Mouse (Mus musculus): Measurements from ENCODE around the gene Reep3.

The Reep3 gene

DNA sequence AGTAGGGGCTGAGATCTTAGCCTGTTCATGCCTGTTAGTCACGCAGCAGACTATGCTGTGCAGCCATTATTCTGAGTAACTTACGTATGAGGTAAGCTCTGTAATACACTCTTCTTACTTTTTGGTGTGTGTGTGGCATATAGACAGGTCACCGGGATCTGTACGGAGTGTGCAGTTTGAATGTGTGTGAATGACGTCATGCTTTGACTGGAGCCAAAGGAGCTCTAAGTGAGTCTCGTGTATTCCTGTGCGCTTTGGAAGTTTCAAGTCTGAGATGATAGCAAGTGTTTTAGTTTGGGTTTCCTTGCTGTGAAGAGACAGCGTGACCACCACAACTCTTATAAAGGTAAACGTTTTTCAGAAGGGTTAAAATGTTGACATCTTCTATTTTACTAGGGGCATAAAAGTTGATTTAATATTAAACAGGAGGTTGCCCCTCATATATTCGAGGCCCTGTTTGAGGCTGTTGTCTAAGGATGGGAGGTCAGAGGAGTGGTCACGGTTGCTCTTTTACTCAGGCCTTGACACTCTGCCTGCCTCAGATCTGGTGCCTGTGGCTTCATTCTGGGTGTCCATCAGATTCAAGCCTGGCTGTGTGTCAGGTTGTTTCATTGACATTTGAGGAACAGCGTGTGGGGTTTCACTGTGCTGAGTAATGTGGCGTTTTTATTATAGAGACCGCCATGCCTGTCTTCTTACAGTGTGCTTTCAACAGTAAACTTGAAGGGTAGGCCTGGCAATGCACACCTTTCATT lies 14.5 kb upstream of the Reep3 start:
- DNase-seq (ENCODE audit: low read depth, low spot score), result peak; percentile 66

DNA sequence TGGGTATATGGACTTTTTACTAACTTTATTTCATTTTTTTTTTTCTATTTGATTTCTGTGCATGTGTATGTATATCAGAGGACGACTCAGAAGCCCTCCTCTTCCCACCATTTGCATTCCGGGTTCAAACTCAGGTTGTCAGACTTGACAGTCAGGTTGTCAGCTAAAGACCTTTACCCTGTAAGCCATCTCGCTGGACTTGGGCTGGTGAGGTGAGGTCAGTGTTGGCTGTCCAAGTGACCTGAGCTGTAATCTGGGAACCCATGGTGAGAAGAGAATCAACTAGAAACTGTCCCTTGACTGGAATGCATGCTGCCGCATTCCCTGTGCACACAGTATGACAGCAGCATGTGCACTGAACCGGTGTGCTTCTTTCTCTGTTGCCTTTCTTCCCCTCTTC lies 12.9 kb upstream of the Reep3 start:
- no peak for DNase-seq (ENCODE audit: low read depth, low spot score)

DNA sequence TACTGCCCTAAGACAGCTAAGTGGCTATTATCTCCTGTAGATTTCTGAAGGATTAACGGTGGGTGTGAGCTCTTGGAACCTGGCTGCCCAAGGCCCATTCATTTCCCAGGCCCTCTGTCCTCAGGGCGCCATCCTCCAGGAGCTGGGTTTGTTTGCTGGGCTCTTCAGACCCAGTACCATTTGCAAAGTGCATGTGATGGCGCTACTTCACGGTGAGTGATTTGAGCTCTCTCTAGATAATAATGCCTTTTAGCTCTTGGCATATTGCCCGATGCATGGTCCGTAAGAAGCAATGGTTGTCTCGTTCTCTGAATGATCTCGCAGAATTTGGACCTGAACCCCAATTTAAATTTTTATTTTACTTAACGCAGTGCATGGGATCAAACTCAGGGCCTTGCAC lies 11.4 kb upstream of the Reep3 start:
- DNase-seq (ENCODE audit: low read depth, low spot score), result no peak

DNA sequence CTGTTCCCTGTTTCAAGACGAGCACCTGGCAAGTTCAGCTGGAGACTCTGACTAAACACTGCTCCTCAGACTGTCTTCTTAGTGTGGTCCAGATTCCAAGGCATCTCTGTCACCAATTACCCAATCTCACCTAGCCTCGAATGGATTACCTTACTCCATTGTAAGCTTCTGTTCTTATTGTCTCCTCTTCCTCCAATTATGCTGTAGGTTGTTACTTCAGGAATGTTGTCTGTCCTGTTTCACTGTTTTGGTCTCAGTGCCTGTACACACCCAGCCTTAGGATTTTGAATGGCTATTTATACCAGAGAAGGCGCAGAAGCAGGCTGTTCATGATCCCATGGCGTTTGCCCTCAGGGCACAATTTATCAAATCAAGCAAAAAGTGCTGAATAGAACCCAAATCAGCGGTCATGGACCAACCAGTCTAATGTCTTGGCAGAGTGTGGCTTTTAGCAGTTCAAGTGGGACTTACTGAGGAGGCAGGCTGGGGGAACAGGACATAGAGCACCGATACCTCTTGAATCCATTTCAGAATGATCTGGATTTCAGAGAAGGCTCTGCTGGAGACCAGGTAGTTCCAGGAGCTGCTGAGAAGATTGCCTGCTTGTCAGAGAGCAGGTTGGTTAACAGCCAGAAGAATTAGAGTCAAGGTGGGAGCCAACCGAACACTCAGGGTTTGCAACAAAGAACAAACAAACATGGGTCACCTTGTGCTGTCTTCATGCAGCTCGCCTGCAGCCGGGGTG lies 10.4 kb upstream of the Reep3 start:
- DNase-seq (ENCODE audit: low read depth, low spot score), result peak; percentile 43

DNA sequence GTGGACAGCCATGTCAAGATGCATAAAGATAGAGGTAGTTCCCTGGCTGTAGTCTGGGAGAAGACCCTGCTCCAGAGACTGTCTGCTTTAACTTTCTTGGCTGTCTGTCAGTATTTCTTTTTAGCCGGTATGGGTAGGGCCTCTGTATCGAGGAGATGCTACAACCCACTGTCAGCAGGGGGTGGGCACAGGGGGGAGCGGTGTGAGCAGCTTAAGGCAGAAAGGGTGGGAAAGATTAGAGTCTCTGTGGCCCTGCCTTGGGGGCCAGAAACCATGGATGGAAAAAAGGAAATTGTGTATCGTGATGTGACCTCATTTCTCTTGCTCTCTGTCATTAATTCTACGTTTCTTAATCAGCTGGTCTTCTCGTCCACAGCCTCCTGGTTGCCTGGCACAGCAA lies 9.7 kb upstream of the Reep3 start:
- DNase-seq (ENCODE audit: low read depth, low spot score), result no peak

DNA sequence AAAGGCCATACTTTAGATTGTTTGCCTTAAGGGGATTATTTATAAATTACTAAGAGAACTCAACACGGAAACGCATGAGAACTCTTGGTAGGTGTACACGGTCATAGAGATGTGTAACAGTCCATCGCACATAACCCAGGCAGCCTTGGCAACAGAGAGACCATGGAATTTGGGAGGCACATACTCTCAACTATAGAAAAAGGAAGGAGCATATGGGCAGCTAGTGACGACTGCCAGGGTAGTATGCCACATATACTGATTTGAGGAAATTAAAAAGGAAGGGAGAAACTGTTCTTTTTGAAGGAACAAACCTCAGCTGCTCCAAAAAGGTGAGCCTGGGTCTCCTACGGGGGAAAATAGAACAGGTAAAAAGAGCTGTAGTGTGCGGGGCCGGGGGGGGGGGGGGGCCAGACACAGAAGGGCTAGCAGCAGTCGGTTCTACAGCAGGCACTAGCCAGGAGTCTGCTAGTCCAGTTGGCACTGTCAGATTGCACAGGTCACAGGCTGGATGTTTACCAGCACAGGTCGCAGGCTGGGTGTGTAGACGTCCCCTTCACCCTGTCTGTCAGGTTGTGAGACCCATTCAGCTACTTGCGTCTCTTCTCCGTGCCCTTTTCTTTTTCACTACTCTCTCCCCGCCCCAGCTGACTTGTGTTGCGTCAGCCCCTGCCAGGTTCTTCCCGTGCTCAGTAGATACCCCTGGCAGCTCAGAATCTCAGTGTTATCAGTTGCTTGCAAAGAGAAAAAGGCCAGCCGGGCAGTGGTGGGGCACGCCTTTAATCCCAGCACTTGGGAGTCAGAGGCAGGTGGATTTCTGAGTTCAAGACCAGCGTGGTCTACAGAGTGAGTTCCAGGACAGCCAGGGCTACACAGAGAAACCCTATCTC lies 8.8 kb upstream of the Reep3 start:
- peak; percentile 91 for DNase-seq (ENCODE audit: low read depth, low spot score)

DNA sequence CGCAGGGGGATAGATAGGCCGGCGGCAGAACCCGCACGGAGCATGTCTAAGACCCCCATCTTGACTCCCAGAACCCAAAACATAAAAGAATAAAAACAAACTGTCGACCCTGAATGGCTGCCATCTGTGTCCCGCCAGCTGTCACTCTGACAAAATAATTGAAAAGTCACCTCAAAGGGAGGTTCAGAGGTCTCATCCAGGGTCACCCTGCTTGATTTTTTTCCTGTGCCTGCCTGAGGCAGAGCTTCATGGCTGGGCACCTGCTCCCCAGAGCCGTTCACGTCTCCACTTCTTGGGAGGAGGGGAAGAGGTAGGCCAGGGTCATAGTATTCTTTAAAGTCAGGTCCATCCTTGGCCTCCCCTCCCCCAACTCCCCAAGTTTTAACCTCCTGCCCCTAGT lies 7.8 kb upstream of the Reep3 start:
- no peak for DNase-seq (ENCODE audit: low read depth, low spot score)

DNA sequence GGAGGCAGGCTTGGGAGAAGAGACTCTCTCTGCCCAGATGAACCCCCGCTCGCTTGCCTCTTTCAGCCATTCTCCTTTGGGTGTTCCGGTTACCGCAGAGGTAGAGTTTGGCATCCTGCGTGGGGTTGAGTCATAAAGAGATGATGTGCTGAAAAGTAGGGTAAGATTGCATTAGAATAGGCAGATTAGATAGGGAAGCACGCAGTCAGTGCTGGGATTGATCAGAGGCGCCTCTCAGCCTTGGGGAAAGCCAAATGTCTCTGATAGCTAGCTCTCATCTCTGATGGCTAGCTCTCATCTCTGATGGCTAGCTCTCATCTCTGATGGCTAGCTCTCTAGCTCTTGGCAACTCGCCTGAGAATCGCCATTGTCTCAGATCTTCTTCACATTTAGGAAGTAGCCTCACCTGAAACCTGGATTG lies 4.1 kb upstream of the Reep3 start:
- DNase-seq (ENCODE audit: low read depth, low spot score), result peak; percentile 88

DNA sequence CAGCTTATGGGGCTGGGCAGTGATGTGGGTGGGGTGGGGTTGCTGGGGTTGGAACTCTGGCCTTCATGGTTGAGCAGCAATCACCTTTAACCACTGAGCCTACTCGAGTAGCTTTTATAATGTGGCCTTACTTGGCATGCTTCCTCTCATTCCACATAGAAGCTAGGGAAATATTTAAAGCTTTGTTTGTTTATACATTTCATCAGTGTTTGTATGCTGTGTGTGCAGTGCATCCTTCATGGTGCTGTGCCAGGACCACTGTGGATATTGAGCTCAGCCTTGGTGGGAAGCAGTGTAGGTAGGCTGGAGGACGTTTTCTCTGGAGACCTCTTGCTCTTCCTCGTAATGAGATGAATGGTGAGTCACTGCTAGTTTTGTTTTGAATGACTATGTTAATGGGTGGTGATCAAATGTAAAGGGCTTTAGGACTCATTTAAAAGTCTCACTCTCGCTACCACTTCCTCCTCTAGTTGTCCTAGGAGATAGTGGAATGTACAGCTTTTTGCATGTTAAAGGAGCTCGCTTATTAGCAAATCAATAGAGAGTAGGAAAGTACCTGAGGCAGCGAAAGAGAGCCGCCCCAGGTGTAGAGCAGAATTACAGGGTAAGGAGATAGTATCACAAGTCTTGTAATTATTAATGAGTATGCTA lies 3.4 kb upstream of the Reep3 start:
- DNase-seq (ENCODE audit: low read depth, low spot score), result peak; percentile 59

DNA sequence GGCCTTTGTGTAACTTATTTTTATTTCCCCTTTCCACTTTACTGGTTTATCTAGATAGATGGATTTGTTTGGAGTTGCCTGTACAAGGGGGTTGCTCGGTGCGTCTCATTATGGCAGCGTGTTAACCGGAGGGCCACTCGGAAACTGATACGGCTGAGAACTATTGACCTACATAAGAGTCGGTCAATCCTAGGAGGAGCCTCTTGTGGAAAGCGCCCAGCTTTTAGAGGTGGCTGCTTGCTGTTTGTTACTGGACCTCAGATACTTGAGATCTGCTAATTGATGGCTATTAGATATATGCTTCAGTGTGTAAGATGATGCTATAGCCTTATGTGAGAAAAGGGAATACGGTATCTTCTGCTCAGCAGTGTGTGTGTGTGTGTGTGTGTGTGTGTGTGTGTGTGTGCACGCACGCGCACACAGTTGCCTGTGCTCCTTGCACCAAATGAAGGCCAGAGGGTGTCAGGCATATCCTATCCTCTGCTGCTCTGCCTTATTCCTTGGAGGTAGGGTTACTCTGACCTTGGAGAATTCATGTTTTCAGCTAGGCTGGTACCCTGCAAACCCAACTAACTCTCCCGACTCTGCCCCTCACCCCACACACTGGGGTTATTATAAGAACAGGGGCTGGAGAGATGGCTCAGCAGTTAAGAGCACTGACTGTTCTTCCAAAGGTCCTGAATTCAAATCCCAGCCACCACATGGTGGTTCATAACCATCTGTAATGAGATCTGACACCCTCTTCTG lies 2.6 kb upstream of the Reep3 start:
- peak; percentile 49 for DNase-seq (ENCODE audit: low read depth, low spot score)

DNA sequence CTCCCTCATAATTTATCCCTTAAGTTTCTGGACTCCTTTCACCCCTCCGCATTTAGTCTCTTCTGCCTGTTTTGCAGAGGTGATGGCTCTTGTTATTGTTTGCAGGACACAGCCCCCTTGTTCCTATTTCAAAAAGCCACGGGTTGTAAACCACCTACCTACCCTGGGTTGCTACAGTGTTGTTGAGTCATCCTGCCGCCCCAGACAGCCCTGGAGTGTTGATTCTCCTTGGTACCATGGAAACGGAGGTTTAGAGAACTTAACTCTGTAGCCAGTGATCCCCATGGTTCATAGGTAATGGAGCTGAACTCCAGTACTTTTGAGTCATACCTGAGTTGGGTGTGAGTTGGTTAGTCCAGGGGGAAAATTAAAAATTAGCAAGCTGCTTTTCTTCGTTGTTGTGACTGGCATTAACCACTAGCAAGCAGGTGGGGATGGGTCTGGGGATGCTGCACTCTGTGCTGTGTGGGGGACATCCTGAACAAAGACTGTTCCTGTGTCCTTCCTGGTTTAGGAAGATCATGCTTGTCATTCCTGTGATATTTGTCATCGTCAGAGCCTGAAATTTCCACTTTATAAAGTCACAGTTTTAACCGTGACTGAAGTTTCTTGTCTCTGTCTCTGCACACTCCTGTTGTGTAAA lies 1.8 kb upstream of the Reep3 start:
- DNase-seq (ENCODE audit: low read depth, low spot score), result peak; percentile 82

DNA sequence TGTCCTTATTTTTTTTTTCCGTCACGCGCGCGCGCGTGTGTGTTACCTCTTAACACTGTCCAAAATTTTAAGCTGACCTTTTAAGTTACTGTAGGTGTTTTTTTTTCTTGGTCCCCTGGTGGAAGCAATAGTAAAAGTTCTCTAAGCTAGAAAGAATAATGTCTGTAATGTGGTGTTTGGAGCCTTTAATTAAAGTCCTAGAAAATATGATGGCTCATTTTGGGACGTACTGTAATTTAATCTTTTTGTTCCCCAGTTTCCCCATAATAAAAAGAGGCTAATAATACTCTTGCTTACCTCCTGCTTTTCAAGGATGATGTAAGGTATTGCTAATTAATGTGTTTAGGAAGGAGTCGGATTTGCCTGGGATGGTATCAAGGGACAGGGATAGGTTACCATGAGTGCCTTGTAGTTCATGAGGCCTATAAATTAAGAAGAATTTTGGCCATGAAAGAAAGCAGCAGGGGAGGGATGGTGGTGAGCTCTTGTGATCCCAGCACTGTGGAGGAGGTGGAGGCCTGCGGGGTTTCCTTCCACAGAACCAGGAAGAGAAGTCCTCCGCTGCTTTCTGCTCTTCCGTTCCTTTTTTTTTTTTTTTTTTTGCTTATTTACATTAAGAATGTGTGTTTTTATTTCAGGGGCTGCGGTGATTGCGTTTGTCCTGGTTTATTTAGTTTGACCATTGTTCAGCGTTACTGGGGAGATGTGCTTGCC lies 849 bp upstream of the Reep3 start:
- peak; percentile 73 for DNase-seq (ENCODE audit: low read depth, low spot score)

DNA sequence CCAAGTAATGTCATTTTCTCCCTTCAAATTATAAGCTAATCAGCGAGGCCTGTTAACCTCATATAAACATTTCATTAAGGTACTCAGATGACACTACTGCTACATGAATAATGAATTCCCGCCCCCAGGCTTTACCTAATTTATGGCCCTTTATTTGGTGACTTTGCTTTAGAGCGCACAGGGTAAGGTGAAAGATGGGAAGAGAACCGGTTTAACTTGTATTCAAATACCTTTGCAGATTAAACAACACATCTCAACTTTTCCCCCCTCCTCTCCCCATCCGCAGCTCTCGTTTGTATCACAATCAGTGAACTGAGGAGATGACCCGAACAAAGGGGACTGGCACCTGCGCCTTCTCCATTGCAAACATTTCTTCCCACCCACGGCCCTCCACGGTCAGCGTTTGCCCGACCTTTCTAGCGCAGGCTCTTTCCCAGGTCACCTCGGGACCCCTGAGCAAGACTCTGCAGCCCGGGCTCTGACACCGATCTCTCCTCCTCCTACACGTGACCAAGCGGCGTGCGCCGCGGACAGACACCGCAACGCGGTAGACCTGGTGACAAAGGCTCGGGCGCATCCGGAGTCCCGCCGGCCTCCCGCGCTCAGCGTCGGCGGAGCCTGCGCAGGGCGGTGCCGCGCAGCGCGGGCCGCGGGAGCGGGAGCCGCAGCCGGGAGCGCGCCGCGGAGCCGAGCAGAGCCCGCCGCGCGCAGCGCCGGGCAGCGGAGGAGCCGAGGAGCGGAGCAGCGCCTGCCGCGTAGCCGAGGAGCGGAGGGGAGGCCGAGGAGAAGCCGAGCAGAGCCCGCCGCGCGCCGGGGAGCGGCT lies 736 bp downstream of the Reep3 start, which contains the start of gene Jmjd1c:
TSS of gene Jmjd1c (plus strand) at position 328 of the 823 bp plus-strand sequence.
- DNase-seq (ENCODE audit: low read depth, low spot score), result peak; percentile 95

DNA sequence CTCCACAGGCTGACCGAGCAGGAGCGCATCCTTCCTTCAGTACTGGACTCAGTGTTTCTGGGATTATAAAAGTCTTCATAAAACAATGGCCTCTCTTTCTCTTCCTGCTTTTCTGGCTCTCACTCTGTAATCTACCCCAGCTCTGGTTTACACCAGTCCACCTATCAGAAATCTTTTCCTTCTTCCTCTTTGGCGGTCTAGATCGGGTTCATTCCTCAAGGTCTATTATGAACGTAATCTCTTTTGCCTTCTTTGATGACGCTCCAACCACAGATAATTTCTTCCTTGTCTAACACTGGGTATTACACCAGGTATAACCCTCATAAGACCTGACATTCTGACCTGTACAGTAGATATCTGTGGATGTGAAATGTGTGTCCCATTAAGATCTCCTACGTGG lies 1.8 kb downstream of the Reep3 start:
- DNase-seq (ENCODE audit: low read depth, low spot score), result no peak

DNA sequence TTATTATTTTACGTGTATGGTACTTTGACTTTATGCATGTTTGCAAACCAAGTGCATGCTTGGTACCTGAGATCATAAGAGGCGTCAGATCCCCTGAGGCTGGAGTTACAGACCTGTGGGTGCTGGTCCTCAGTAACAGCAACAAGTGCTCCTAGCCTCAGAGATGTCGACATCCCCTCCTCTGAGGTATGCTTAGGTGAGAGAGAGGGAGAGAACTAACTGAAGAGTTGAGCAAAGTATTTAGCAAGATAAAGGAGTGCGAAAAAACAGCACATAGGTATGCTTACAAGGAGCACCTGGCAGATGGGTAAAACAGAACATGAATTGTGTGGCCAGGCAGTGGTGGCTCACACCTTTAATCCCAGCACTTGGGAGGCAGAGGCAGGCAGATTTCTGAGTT lies 6.1 kb downstream of the Reep3 start:
- DNase-seq (ENCODE audit: low read depth, low spot score), result no peak

DNA sequence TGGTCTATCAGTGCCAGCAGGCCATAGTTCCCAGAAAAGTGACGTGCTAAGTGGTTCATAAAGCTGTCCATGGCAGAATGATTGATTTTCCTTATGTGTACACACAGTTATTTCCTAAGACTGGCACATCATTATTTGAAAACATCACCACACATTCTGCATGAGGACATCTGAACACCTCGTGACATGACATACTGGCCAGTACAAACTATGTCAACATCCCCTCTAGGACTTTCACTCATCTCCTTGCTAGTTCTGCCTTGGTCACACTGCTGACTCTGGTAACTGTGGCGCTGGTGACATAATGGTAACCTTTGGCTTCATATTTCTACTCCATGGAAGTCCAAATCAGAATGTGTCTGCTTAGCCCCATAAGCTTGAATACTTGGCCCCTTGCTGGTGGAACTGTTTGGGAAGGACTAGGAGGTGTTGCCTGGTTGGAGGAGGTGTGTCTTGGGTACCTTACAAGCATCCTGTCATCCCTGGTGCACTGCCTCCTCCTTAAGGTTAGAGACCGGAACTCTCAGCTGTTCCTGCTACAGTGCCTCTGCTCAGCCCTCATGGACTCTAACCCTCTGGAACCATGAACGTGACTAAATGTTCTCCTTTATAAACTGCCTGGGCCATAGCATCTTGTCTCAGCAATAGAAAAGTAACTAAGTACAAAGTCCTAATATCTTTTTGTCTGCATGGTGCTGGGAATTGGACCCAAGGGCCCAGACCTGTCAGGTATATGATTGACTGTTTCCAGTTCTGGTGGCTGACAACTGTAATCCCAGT lies 9.1 kb downstream of the Reep3 start:
- no peak for DNase-seq (ENCODE audit: low read depth, low spot score)

DNA sequence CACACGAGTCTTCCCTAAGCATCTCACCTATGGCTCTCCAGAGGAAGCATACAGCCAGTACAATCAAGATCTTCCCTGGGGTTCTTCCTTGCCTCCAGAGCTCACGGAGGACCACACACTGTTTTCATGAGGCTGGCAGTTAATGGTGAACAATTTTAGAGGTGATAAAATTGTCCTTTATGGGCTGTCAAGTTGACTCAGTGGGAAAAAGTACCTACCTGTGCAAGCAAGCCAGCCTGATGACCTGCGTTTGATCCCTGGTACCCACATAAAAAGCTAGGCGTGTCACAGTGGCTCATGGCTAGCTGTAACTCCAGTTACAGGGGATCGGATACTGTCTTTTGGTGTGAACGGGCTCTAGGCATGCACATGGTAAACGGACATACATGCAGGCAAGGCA lies 10.8 kb downstream of the Reep3 start:
- no peak for DNase-seq (ENCODE audit: low read depth, low spot score)

DNA sequence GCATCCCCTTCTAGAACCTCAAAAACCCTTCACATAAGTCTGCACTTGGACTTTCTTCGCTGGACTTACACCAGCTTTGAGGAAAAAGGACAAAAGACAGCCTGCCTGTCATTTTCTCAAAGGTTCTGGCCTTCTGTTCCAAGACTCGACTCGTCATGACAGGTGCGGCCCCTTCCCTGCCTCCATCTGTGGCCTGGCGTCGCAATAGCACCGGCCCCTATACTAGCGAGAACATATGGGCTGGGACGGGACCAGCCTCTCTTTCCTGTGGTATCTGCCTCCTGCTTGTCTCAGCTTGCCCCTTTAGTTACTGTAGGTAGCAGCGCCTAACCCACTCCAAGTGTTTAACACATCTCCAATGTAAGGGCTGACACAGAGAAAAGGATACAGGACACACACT lies 11.6 kb downstream of the Reep3 start:
- peak; percentile 93 for DNase-seq (ENCODE audit: low read depth, low spot score)
